Mouse (Mus musculus): Measurements from ENCODE around the gene Fars2.

- TF ChIP-seq POLR2A (IDR thresholded peaks at IDR 0.05; ENCODE audit: low read depth, low read length), result no peak
- no peak for TF ChIP-seq CTCF (IDR thresholded peaks at IDR 0.05; ENCODE audit: extremely low read depth, insufficient read length, insufficient replicate concordance, low read depth, low read length)
These were observed 102.3 kb downstream of the Fars2 start for GRCm38 (mm10) chr13:36219506-36219905.

Measured in small intestine, adult 2 months (tissue).